Mouse (Mus musculus) forebrain, embryonic 14.5 days (tissue): ENCODE measurements at regions not wholly inside any gene's neighbourhood (a gene's known extent, or its start where the extent isn't known, plus 50 kb on each side); places are given as distances from the start of the nearest gene placed in this dataset.

Experiments used
- ATAC-seq: fragments of 200-750 bp; cut with Nextera tagmentation; 2 replicates; pipeline ENCODE4 v1.8.0; 2017; ENCODE audit warnings: mild to moderate bottlenecking, moderate library complexity
- DNase-seq: peaks from one replicate; pipeline ENCODE4 v3.0.0-alpha.2; 2015; ENCODE audit warnings: low spot score
- H3K27ac ChIP-seq: fragments of 300-500 bp; sonication (generic); 2 replicates; pipeline ENCODE4 v1.5.1; 2014; ENCODE audit warnings: low read depth, mild to moderate bottlenecking, control low read depth, low read length, moderate library complexity
- H3K27me3 ChIP-seq: fragments of 300-500 bp; sonication (generic); replicated peaks from 2 replicates; pipeline ENCODE4 v1.6.1; 2014; ENCODE audit warnings: low read length, control low read depth, mixed read lengths; ENCODE audit not compliant: control insufficient read depth, insufficient read depth
- H3K36me3 ChIP-seq: fragments of 300-500 bp; sonication (generic); 2 replicates; pipeline ENCODE4 v1.6.1; 2014; ENCODE audit warnings: low read length, control low read depth; ENCODE audit not compliant: control insufficient read depth, insufficient read depth
- H3K4me1 ChIP-seq: fragments of 300-500 bp; sonication (generic); 2 replicates; pipeline ENCODE4 v1.6.1; 2014; ENCODE audit warnings: antibody characterized with exemption, low read length, control low read depth; ENCODE audit not compliant: control insufficient read depth, insufficient read depth
- H3K4me2 ChIP-seq: fragments of 300-500 bp; sonication (generic); 2 replicates; pipeline ENCODE4 v1.6.1; 2014; ENCODE audit warnings: mild to moderate bottlenecking, control low read depth, low read length
- H3K4me3 ChIP-seq: fragments of 300-500 bp; sonication (generic); 2 replicates; pipeline ENCODE4 v1.5.1; 2014; ENCODE audit warnings: low read depth, low read length, control low read depth
- H3K9ac ChIP-seq: fragments of 300-500 bp; sonication (generic); 2 replicates; pipeline ENCODE4 v1.6.1; 2014; ENCODE audit warnings: mild to moderate bottlenecking, low read length, control low read depth, moderate library complexity
- H3K9me3 ChIP-seq: fragments of 300-500 bp; sonication (generic); replicated peaks from 2 replicates; pipeline ENCODE4 v1.6.1; 2016; ENCODE audit warnings: low read length, control low read depth, mixed read lengths; ENCODE audit not compliant: control insufficient read depth
- WGBS: fragments of 180-500 bp; shearing (Covaris S2); extraction: QIAGEN DNeasy Blood & Tissue Kit; methylation state at CpG from one replicate; pipeline ENCODE4 v1.1.7; 2014; 5-methylcytosine and 5-hydroxymethylcytosine counted together

DNA sequence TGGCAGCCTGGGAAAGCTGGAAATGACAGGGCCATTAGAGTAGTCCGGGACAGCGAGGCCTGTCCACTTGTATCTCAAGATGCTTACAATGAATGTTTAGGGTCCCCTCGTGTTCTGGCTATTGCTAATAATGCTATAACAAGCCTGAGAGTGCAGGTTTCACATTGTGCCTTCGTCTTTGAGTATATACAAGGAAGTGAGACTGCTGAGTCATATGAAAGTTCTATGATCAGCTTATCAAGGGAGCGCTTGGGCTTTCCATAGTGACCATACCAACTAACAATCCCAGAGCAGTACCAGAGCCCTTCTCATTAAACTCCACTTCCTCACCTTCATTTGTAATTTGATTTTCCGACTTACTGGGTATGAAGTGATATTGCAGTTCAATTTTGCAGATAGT is 86.2 kb upstream of the Kitl start:
- Histone ChIP-seq H3K36me3 (no peaks in the 10 kb centered on the region), H3K9me3 (no peaks in the 10 kb centered on the region), H3K4me2 (no peak overlapping the region), H3K27ac (no peak overlapping the region), H3K4me3 (no peak overlapping the region), H3K4me1 (no peaks in the 10 kb centered on the region), H3K9ac (no peak overlapping the region), H3K27me3 (no peaks in the 10 kb centered on the region)
- WGBS = 89% methylated on average over 6 of the region's 6 CpGs
- no peak for DNase-seq
- ATAC-seq = no peak

DNA sequence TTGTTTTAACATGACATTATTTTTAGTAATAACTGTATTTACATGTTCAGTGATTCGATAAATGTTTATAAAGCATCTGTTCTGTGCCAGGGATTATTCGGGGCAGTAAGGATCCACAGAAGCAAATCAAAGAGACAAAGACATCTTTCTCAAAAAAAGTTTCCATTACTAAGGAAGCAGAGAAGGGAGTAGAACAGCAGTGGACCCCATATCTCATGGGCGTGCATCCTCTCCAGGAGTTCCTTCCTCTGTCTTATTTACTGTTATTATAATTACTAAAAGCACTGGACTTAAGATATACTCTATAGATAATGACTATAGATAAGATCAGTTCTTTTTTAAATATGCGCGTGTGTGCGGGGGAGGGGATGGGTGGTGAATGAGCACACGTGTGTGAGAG is 87.5 kb upstream of the Kitl start:
- H3K4me1 ChIP-seq = no peaks in the 10 kb centered on the region
- H3K4me3 ChIP-seq = no peak overlapping the region
- ATAC-seq (no peak), DNase-seq (no peak)
- WGBS = 91% methylated on average over 7 of the region's 7 CpGs
- H3K4me2 ChIP-seq = no peak overlapping the region
- no peaks in the 10 kb centered on the region for H3K36me3 ChIP-seq
- no peaks in the 10 kb centered on the region for H3K9me3 ChIP-seq
- H3K9ac ChIP-seq = no peak overlapping the region
- no peaks in the 10 kb centered on the region for H3K27me3 ChIP-seq
- no peak overlapping the region for H3K27ac ChIP-seq

DNA sequence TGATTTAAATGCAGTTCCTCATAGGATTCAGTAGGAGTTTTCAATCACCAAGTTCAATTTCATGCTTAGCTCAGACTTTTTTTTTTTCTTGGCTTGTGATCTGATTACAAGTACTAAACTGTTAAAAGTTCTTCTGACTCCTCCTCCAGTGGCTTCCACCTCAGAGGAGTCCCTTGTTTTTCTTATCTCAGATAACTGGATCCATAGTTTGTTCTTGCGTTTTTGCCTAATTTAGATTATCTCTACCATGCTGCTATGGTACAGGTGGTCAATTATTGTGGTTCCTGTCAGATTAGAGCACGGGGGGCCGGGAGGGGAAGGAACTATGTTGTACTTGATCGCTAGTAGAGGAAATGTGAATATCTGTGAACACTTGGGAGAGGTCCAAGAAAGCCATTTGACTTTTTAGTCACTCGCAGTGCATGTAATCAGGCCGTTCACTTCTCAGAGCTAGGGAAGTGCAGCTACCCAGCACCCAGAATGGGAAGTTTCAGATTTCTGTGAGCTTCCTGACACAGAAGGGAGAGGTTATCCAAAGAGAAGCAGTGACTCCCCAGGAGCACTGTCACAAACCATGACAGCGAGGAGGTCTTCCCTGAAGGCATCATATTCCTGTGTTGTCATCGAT is 89.0 kb upstream of the Kitl start:
- no peaks in the 10 kb centered on the region for H3K36me3 ChIP-seq
- no peaks in the 10 kb centered on the region for H3K27me3 ChIP-seq
- ATAC-seq (no peak), DNase-seq (no peak)
- no peaks in the 10 kb centered on the region for H3K4me1 ChIP-seq
- H3K27ac ChIP-seq = no peak overlapping the region
- H3K4me2 ChIP-seq = no peak overlapping the region
- 87% methylated on average over 8 of the region's 8 CpGs for WGBS
- H3K9me3 ChIP-seq = no peaks in the 10 kb centered on the region
- no peak overlapping the region for H3K9ac ChIP-seq
- H3K4me3 ChIP-seq = no peak overlapping the region

DNA sequence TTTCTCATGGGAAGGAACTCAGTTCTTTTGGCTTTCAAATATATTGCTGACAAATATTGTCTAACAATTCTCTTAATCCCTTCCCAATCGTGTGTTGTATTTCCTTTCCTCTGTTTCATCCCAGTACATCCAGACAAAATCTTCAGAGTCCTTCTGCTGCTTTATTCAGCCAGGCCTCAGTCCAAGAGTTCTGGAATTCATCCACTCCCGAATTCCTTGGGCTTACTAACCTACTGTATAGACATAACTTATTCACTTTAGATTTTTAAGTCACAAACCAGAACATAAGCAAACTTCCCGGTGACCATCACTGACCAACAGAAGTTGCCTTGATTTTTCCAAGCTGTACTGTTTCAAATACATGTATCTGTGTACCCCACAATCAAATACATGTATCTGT is 90.9 kb upstream of the Kitl start:
- H3K4me3 ChIP-seq = no peak overlapping the region
- H3K27ac ChIP-seq = no peak overlapping the region
- DNase-seq = no peak
- H3K9me3 ChIP-seq = no peaks in the 10 kb centered on the region
- H3K36me3 ChIP-seq = no peaks in the 10 kb centered on the region
- H3K4me1 ChIP-seq = no peaks in the 10 kb centered on the region
- ATAC-seq = no peak
- 83% methylated on average over 3 of the region's 3 CpGs for WGBS
- no peak overlapping the region for H3K9ac ChIP-seq
- no peak overlapping the region for H3K4me2 ChIP-seq
- no peaks in the 10 kb centered on the region for H3K27me3 ChIP-seq

DNA sequence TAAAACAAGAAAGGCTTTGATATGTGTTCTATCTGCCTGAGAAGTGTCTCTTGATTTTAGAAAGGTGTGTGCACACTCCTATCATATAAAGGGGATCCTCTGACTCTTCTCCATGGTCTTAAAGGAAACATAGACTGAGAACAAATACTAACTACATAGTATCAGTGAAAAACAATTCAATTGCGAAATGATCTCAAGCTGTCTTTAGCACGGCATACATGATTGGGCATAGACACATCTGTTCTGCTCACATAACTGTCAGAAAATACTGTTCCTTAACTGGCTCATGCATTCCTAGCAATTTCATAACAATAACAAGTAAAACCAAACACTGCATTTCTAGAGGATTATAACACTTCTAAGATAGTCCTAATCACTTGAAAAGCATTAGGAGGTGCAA is 95.5 kb upstream of the Kitl start:
- H3K27me3 ChIP-seq = no peaks in the 10 kb centered on the region
- H3K4me2 ChIP-seq = no peak overlapping the region
- H3K4me1 ChIP-seq = no peaks in the 10 kb centered on the region
- no peak overlapping the region for H3K9ac ChIP-seq
- no peak for ATAC-seq
- H3K4me3 ChIP-seq = no peak overlapping the region
- no peaks in the 10 kb centered on the region for H3K9me3 ChIP-seq
- no peak overlapping the region for H3K27ac ChIP-seq
- DNase-seq = no peak
- H3K36me3 ChIP-seq = no peaks in the 10 kb centered on the region
- WGBS = 87% methylated on average over 2 of the region's 2 CpGs

DNA sequence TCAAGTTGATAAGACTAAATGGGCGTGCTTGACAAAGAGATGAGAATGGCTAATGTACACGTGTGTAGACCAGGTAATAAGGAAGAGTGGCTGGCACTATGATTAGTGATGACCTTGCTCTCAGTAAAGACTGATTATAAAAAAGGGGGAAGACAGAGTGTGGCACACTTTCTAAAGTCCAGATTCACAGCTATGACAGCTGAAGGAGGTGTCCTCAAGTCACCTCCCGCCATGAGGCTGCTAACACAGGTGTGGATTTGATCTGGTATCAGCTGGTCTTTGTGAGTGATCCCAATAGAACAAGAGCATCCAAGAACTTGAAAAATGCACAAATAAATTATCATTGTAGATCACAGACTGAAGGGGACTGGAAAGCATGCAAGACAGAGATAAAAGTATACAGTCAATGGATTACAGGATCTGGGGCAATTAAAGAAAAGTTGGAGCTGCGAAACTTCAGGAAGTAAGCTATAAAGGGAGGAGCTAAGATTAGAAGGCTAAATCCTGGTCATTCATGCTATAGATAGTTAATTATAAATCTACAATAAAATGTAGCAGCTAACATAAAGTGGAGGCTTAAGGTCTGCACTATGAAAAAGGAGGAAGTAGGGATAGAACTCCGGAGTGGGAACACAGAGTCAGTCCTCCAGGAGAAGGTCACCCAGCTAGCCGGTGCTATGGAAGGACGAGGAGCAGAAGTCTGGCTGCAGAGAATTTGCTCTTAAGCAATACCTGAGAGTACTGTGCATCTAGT is 96.7 kb upstream of the Kitl start:
- Histone ChIP-seq H3K4me1 (no peaks in the 10 kb centered on the region), H3K4me2 (no peak overlapping the region), H3K4me3 (no peak overlapping the region), H3K27me3 (no peaks in the 10 kb centered on the region), H3K36me3 (no peaks in the 10 kb centered on the region), H3K27ac (no peak overlapping the region), H3K9me3 (no peaks in the 10 kb centered on the region), H3K9ac (no peak overlapping the region)
- ATAC-seq (no peak), DNase-seq (no peak)
- 92% methylated on average over 7 of the region's 7 CpGs for WGBS

DNA sequence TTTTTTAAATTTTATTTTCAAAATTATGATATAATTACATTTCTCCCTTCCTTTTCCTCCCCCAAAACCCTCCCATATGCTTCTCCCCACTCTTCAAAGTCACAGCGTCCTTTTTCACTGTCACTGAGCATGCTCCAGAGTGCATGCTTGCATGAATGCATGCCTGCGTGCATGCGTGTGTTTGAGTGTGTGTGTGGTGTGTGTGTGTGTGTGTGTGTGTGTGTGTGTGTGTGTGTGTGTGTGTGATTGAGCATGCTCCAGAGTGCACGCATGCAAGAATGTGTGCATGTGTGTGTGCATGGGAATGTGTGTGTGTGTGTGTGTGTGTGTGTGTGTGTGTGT is 101.6 kb upstream of the Kitl start:
- Histone ChIP-seq H3K9me3 (no peaks in the 10 kb centered on the region), H3K27ac (no peak overlapping the region), H3K4me3 (no peak overlapping the region), H3K9ac (no peak overlapping the region), H3K4me2 (no peak overlapping the region), H3K36me3 (no peaks in the 10 kb centered on the region), H3K4me1 (no peaks in the 10 kb centered on the region), H3K27me3 (no peaks in the 10 kb centered on the region)
- DNase-seq (no peak), ATAC-seq (no peak)
- WGBS = 90% methylated on average over 4 of the region's 4 CpGs

DNA sequence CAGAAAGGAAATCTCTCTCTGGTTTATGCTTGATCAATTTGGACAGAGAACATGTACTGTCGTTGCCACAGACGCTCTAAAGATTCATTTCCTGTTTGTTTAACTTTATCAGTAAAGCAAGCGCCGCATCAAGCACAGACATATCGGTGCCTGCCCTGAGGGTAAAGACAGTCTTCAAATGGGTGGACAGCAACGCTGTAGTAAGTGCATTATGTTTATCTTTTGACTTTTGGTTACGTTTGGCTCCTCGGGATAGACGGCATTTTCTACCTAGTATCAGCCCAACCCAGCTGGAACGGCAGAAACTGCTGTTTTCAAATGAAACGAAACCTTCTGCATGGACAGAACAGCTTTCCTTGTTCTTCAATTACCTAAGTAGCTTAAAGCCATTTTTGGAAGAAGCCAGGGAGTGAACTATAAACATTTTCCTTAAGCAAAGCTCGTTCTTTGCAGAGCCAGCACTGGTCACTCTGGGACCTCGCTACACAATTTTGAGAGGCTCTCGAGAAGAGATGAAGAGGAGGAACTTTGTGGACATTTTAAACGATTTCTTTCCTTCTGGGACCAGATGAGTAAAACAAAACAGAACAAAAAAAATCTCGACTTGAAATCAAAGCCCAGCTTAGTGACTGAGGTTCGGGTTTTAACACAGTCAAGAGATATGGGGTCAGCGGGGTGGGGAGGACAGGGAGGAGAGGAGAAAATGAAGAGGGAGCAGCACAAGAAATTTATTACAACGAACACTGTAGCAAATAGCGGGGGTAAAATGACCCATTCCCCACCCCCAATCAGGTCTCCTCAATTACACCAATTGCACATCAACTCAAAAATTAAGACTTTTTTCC is 102.2 kb upstream of the Kitl start:
- H3K27me3 ChIP-seq = no peaks in the 10 kb centered on the region
- 0 out of 2 replicates have a peak, but pooled peaks cover 4% of the 10 kb centered on the region for H3K4me1 ChIP-seq
- ATAC-seq (no peak), DNase-seq (no peak)
- H3K27ac ChIP-seq = no peak overlapping the region
- WGBS = 78% methylated on average over 20 of the region's 20 CpGs
- H3K9ac ChIP-seq = no peak overlapping the region
- no peak overlapping the region for H3K4me3 ChIP-seq
- H3K9me3 ChIP-seq = no peaks in the 10 kb centered on the region
- H3K4me2 ChIP-seq = no peak overlapping the region
- H3K36me3 ChIP-seq = no peaks in the 10 kb centered on the region
